Mouse (Mus musculus): Measurements from ENCODE around the gene Zbtb11. TPM values are rescaled to one million over a fixed set of nuclear protein-coding genes. Genes with fewer than 3 reads are reported as not detected.

Gene Zbtb11
- polyA plus RNA-seq, 1 experiment from 2014 or later, result 10.9 TPM

DNA sequence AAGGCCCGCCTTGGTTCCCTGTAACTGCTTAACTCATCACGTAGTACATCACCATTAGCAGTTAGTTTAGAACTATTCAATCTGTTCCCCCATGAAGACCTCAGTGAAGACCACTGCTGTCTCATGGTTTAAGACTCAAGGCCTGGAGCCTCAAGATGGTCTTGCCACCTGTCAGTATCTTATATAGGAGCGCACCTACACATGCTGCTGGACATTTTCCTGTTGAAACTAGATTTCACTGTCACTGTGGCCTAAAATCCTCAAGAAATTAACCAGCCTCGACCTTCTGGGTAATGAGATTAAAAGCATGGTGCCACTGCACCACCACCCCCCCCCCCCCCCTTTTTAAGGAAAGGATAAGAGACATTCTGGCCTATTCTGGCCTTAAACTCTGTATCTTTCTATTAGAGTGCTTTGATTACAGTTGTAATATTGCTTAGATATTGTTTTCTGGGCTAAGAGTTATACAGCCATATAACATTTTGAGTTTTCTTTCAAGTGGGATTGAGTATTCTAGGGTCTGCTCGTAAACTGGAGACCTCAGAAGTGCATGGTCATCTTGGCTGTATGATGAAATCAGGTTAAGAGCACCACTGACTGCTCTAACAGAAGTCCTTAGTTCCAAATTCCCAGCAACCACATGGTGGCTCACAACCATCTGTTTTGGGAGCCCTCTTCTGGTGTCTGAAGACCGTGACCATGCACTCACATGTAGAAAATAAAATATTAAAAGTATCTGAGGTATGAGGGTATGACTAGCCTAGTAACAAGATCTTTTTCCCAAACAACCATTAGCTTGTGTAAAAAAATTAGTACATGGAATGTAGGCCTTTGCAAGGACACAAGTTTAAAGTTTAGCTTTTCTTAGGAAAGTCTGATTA lies 1.7 kb upstream of the Zbtb11 start:
- WGBS (ENCODE audit: insufficient replicate concordance), result 59% methylated on average over 6 of the region's 6 CpGs
- no peak for DNase-seq
- Histone ChIP-seq H3K9ac (no peak overlapping the region), H3K4me3 (replicated peaks) (no peak overlapping the region), H3K27ac (peak overlapping the region; percentile 37; the same call in 1 of the 2 replicates), H3K27me3 (no peaks in the 10 kb centered on the region), H3K4me1 (replicated peaks) (peaks cover 80% of the 10 kb centered on the region), H3K4me2 (peak overlapping the region; percentile 3; the same call in 1 of the 2 replicates), H3K36me3 (peaks cover 52% of the 10 kb centered on the region), H3K9me3 (replicated peaks) (no peaks in the 10 kb centered on the region)
- no peak for ATAC-seq (ENCODE audit: low read depth)

DNA sequence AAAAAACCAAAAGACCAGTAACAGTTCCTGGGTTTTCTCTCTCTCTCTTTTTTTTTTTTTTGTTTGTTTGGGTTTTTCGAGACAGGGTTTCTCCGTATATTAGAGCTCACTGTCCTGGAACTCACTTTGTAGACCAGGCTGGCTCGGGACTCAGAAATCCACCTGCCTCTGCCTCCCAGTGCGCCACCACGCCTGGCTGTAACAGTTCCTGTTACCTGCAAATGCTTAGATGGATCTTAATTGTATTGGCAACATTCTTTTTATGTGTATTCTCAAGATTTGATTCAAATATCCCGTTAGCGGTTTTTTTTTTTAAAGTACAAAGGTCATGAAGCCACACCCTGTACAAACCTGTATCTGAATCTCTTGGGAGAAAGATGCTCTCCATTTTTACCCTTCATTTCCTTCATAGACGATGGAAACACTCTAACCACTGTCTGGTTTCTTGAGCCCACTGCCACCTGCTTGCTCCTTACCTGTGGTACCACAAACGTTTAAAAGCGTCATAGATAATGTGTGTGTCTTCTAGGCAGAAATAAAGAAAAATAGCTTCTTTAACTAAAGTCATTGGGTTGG lies 969 bp upstream of the Zbtb11 start:
- Histone ChIP-seq H3K27me3 (no peaks in the 10 kb centered on the region), H3K4me2 (peak overlapping the region; percentile 90), H3K36me3 (peaks cover 50% of the 10 kb centered on the region), H3K4me3 (replicated peaks) (peak overlapping the region; percentile 100), H3K9me3 (replicated peaks) (no peaks in the 10 kb centered on the region), H3K4me1 (replicated peaks) (peaks cover 75% of the 10 kb centered on the region), H3K9ac (peak overlapping the region; percentile 100), H3K27ac (peak overlapping the region; percentile 95)
- DNase-seq (no peak), ATAC-seq (ENCODE audit: low read depth) (no peak)
- 41% methylated on average over 10 of the region's 10 CpGs for WGBS (ENCODE audit: insufficient replicate concordance)

DNA sequence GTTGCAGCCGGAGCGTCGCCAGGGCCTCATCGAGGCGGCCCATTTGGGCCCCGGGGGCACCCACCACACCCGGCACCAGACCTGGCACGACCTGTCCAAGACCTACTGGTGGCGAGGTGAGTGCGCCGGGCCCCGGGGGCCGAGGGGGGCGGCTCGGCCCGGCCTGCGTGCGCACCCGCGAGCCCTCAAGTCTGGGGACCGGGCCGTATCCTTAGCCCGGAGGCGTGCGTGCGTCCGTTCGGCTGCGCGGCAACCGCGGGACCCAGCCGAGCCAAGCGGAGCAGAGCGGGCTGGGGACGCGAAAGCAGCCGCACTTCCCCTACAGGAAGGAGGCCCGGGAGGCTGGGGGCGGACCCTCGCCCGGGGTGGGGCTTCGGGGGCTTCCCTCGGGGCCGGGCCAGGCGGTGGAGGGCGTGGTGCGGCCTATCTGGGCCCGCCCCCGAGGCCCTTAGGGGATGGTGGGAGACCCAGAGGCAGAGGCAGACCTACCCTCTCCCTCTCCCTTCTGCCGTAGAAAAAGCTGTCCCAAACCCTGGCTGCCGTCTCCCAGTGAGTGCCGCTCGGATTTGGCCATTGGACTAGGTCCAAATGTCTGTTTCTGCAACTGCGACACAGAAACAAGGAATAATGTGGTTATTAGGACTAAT lies 696 bp downstream of the Zbtb11 start:
- peaks cover 46% of the 10 kb centered on the region for H3K36me3 ChIP-seq
- WGBS (ENCODE audit: insufficient replicate concordance), result under 1% methylated on average over 54 of the region's 55 CpGs
- peak; percentile 88 for ATAC-seq (ENCODE audit: low read depth)
- H3K9me3 ChIP-seq (replicated peaks), result no peaks in the 10 kb centered on the region
- no peaks in the 10 kb centered on the region for H3K27me3 ChIP-seq
- peak; percentile 81 for DNase-seq
- H3K9ac ChIP-seq, result peak overlapping the region; percentile 100
- peak overlapping the region; percentile 95 for H3K27ac ChIP-seq
- peak overlapping the region; percentile 100 for H3K4me3 ChIP-seq (replicated peaks)
- H3K4me2 ChIP-seq, result peak overlapping the region; percentile 90
- peaks cover 60% of the 10 kb centered on the region for H3K4me1 ChIP-seq (replicated peaks)

DNA sequence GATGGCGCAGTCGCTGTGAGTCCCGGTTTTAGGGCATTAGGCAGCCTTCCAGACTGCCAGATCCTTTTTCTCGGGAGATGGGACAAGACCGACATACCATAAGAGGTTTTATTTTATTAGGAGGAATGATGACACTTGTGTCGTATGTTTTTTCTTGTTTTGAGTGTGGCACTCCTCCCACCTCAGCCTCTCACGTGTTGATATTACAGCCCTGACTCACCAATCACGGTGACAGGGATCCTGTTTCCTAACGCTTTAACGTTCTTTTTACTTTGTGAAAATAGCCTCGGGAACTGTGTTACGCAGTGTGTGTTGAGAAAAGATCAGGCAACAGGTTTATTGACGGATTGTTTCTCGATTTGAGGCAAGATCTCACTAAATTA lies 1.2 kb downstream of the Zbtb11 start:
- peaks cover 55% of the 10 kb centered on the region for H3K4me1 ChIP-seq (replicated peaks)
- peaks cover 41% of the 10 kb centered on the region for H3K36me3 ChIP-seq
- DNase-seq (peak; percentile 32), ATAC-seq (ENCODE audit: low read depth) (no peak)
- peak overlapping the region; percentile 100 for H3K9ac ChIP-seq
- H3K4me2 ChIP-seq, result peak overlapping the region; percentile 90
- no peaks in the 10 kb centered on the region for H3K27me3 ChIP-seq
- H3K27ac ChIP-seq, result peak overlapping the region; percentile 95
- peak overlapping the region; percentile 100 for H3K4me3 ChIP-seq (replicated peaks)
- no peaks in the 10 kb centered on the region for H3K9me3 ChIP-seq (replicated peaks)
- WGBS (ENCODE audit: insufficient replicate concordance), result 8% methylated on average over 14 of the region's 14 CpGs

DNA sequence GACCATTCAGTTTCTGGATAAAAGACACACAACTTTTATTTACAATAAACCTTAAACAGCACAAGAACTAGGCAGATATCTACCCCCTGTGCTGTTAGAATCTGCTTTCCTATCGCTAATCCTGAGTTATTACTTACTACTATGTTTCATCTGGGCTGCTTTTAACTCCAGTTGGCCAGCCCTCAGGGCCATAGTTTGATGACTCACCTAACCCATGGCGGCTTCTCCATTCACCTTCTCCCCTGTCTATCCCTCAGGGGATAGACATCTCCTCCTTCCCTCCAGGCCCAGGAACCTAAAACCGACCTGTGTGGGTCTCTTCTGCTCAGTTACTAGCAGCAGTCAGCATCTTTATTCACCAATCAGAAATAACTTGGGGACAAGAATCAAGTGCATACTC lies 12.3 kb downstream of the Zbtb11 start:
- no peak overlapping the region for H3K4me3 ChIP-seq (replicated peaks)
- H3K36me3 ChIP-seq, result peaks cover 70% of the 10 kb centered on the region
- 77% methylated on average over 3 of the region's 3 CpGs for WGBS (ENCODE audit: insufficient replicate concordance)
- no peak overlapping the region for H3K9ac ChIP-seq
- ATAC-seq (ENCODE audit: low read depth) (no peak), DNase-seq (no peak)
- H3K4me1 ChIP-seq (replicated peaks), result no peaks in the 10 kb centered on the region; the same call in 1 of the 2 replicates
- H3K27ac ChIP-seq, result no peak overlapping the region
- H3K9me3 ChIP-seq (replicated peaks), result no peaks in the 10 kb centered on the region
- no peaks in the 10 kb centered on the region for H3K27me3 ChIP-seq
- H3K4me2 ChIP-seq, result no peak overlapping the region

DNA sequence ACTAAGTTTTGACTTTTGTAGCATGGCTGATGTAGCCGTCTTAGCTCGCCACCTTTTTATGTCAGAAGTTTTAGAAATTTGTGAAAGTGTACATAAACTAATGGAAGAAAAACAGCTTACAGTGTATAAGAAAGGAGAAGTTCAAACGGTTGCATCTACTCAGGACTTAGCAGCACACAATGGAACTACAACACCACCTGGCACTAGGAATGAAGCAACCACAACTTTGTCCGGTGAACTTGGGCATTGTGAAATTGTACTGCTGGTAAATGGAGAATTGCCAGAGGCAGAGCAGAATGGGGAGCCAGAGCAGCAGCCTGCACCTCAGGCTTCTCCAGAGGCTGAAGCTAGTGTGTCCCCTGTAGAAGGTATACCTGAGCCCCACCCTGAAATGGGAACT lies 16.6 kb downstream of the Zbtb11 start:
- Histone ChIP-seq H3K4me3 (replicated peaks) (no peak overlapping the region), H3K36me3 (peaks cover 68% of the 10 kb centered on the region), H3K9me3 (replicated peaks) (no peaks in the 10 kb centered on the region), H3K27ac (no peak overlapping the region), H3K4me2 (no peak overlapping the region), H3K4me1 (replicated peaks) (no peaks in the 10 kb centered on the region), H3K9ac (no peak overlapping the region), H3K27me3 (no peaks in the 10 kb centered on the region)
- 76% methylated on average over 4 of the region's 4 CpGs for WGBS (ENCODE audit: insufficient replicate concordance)
- ATAC-seq (ENCODE audit: low read depth), result no peak
- no peak for DNase-seq

DNA sequence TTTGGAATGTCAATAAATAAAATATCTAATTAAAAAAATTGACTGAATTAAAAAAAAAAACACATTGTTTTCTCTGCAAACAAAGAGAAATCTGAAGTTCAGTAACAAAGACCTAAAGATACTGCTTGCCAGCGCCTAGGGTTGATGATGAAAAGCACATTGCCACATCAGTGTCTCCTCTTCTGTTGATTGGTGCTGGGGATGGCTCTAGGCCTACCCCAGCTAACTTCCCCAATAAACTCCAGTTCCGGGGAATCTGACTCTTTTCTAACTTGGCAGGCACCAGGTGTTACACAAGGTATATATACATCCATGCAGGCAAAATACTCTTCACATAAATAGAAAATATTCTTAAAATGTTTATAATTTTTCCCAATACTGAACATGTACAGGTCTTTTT lies 20.6 kb downstream of the Zbtb11 start:
- 81% methylated on average over 2 of the region's 2 CpGs for WGBS (ENCODE audit: insufficient replicate concordance)
- H3K27me3 ChIP-seq, result no peaks in the 10 kb centered on the region
- DNase-seq (no peak), ATAC-seq (ENCODE audit: low read depth) (no peak)
- H3K4me2 ChIP-seq, result no peak overlapping the region
- no peak overlapping the region for H3K9ac ChIP-seq
- H3K9me3 ChIP-seq (replicated peaks), result no peaks in the 10 kb centered on the region
- H3K4me3 ChIP-seq (replicated peaks), result no peak overlapping the region
- H3K4me1 ChIP-seq (replicated peaks), result no peaks in the 10 kb centered on the region
- peaks cover 74% of the 10 kb centered on the region for H3K36me3 ChIP-seq
- H3K27ac ChIP-seq, result no peak overlapping the region

DNA sequence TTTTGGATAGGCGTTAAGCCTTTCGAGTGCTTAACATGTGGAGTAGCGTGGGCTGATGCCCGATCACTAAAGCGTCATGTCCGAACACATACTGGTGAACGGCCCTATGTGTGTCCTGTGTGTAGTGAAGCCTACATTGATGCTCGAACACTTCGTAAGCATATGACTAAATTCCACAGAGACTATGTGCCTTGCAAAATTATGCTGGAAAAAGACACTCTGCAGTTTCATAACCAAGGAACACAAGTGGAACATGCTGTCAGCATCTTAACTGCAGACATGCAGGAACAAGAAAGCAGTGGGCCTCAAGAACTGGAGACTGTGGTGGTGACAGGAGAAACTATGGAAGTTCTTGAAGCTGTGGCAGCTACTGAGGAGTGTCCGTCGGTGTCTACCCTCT lies 33.1 kb downstream of the Zbtb11 start:
- no peak overlapping the region for H3K4me3 ChIP-seq (replicated peaks)
- H3K9me3 ChIP-seq (replicated peaks), result no peaks in the 10 kb centered on the region
- 87% methylated on average over 11 of the region's 11 CpGs for WGBS (ENCODE audit: insufficient replicate concordance)
- no peaks in the 10 kb centered on the region for H3K27me3 ChIP-seq
- no peak for ATAC-seq (ENCODE audit: low read depth)
- H3K27ac ChIP-seq, result no peak overlapping the region
- DNase-seq, result no peak
- no peak overlapping the region for H3K4me2 ChIP-seq
- peaks cover 55% of the 10 kb centered on the region for H3K36me3 ChIP-seq
- no peaks in the 10 kb centered on the region for H3K4me1 ChIP-seq (replicated peaks)
- no peak overlapping the region for H3K9ac ChIP-seq

DNA sequence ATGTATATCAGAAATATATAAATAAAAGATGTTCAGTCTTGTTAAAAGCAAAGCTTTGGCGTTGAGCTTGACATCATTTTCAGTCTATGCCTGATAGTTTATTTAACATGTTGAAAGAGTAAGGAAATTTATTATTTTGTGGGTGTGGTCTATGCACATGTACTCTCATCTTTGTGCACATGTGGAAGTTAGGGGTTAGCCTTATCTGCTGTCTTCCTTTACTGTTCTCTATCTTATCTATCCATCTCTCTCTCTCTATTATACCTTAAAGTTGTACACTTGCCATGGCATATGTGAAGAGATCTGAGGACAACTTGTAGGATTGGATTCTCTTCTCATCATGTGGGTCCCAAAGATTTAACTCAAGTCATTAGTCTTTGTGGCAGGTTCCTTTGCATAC lies 35.2 kb downstream of the Zbtb11 start:
- no peaks in the 10 kb centered on the region for H3K4me1 ChIP-seq (replicated peaks)
- peaks cover 55% of the 10 kb centered on the region for H3K36me3 ChIP-seq
- ATAC-seq (ENCODE audit: low read depth), result no peak
- H3K4me2 ChIP-seq, result no peak overlapping the region
- H3K9ac ChIP-seq, result no peak overlapping the region
- no peaks in the 10 kb centered on the region for H3K27me3 ChIP-seq
- no peak overlapping the region for H3K27ac ChIP-seq
- H3K9me3 ChIP-seq (replicated peaks), result 0 out of 2 replicates have a peak, but pooled peaks cover 4% of the 10 kb centered on the region
- DNase-seq, result no peak
- 72% methylated on average over 1 of the region's 1 CpGs for WGBS (ENCODE audit: insufficient replicate concordance)
- no peak overlapping the region for H3K4me3 ChIP-seq (replicated peaks)

DNA sequence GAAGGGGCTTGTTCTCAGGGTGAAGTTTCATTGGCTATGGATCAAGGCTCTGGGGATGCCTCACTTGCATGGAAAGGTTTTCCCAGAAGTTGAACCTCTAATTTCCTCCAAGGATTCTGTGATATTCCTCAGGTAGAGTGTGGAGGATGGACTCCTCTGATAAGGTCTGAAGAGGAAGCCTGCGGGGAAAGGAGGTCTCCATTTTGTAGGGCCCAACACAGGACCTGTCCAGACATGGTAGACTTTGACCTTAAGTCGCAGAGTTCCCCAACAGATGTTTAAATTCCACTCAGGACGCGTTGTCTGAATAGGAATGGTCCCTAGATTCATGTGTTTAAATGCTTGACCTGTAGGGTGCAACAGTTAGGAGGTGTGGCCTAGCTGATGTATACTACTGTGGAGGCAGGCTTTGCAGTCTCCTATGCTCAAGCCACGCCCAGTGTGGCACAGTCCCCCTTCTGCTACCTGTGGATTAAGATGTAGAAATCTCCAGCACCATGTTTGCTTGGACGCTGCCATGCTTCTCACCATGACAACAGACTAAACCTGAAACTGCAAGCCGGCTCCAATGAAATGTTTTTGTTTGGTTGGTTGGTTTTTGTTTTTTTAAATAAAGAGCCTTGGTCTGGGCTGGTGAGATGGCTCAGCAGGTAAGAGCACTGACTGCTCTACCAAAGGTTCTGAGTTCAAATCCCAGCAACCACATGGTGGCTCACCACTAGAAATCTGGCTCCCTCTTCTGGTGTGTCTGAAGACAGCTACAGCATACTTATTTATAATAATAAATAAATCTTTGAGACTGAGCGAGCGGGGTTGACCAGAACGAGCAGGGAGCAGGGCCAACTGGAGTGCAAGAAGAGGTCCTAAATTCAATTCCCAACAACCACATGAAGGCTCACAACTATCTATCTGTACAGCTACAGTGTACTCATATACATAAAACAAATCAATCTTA lies 39.4 kb downstream of the Zbtb11 start:
- Histone ChIP-seq H3K27ac (no peak overlapping the region), H3K4me1 (replicated peaks) (no peaks in the 10 kb centered on the region), H3K27me3 (no peaks in the 10 kb centered on the region), H3K9ac (no peak overlapping the region), H3K4me2 (no peak overlapping the region), H3K36me3 (peaks cover 48% of the 10 kb centered on the region), H3K4me3 (replicated peaks) (no peak overlapping the region), H3K9me3 (replicated peaks) (0 out of 2 replicates have a peak, but pooled peaks cover 4% of the 10 kb centered on the region)
- no peak; the same call in 1 of the 2 replicates for ATAC-seq (ENCODE audit: low read depth)
- WGBS (ENCODE audit: insufficient replicate concordance), result 88% methylated on average over 10 of the region's 10 CpGs
- no peak for DNase-seq

Data from liver, embryonic 13.5 days (tissue).